Mouse (Mus musculus) layer of hippocampus, postnatal 36 days (tissue): Measurements from ENCODE around the gene Plppr2. TPM values are rescaled to one million over a fixed set of nuclear protein-coding genes. Genes with fewer than 3 reads are reported as not detected.
A peak's percentile ranks its signal among the peaks of the same experiment; 100 is the strongest.

Experiments used
- DNase-seq, 2 experiments: peaks; one replicate each; pipeline ENCODE4 v3.0.0; 2022
- total RNA-seq, 2 experiments: library from RNA; stranded (reverse); gene quantifications; 2 replicates each; pipeline ENCODE4 v1.2.3; 2021

Gene Plppr2
- total RNA-seq, 2 experiments from 2014 or later, result 303 to 315 TPM

DNA sequence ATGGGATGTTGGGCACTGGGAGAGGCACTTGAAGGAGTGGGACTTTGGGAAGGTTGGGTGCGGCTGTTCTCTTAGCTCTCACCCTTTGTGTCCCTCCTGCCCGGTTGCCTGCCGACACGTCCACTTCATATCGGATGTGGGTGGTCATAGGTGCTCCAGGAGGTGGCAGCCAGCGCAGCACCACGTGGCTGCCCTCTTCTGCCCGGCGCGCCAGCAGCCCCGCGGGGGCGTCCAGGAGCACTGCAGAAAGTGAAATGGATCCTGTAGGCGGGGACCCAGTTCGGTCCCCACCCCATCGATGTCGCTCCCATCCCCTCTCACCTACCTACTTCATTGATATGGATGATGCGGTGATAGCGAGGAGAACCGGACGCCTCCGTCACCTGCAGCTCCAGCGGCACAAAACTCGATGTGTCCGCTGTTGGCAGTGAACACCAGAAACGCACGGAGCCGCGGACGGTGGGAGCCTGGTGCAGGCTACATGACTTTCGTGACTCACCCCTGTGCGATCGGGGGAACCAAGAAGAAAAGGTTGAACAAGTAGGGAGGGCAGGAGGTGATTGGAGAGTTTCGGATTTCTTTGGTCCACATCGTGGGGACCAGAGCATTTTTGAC lies 24.6 kb downstream of the Plppr2 start:
- DNase-seq, result no peak

DNA sequence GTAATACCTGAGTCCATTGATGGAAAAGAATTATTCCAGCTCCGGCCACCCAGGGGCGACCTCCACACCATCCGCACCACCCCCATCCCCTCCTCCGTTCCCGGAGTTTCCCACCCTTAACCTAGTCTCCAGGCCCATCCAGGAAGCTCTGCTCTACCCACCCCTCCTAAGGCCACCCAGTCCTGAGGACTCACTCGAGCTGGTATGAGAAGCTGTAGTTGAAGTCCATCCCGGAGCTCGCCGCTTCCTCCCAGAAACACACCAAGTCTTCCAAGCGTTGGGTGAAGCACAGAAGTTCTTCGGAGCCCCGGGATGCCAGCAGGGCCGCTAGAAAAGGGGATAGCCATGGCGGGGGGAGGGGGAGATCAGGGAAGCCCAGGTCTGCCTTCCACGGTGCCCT lies 25.2 kb downstream of the Plppr2 start:
- DNase-seq, result no peak

DNA sequence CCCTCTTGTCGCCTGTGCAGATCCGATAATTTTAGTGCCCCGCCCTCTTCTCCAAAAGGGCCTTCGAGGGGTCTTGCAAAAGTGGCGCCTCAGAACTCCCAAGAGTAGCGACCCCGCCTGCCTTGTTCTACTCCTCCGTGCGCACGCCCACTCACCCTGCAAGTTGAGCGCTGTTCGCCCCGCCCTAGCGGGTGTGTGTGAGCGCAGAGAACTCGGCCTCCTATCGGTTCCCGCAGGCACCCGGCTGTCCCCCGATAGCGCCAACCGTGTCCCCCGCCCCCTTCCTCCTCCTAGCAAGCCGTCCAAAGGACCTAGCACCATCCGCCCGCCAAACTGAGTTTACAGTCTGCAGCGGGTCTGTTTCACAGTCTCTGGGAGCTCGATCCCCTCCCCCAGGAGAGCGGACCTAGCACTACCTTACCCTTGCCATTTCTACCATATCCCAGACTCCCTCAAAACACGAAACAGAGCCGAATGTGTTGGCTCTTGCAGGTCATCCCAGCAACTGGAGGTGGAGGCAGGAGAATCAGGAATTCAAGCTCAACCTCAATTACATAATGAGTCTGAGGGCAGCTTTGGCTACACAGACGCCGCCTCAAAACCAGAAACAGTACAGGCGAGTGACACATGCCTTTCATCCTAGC lies 25.7 kb downstream of the Plppr2 start:
- peak; percentile 77 to 78 for DNase-seq

DNA sequence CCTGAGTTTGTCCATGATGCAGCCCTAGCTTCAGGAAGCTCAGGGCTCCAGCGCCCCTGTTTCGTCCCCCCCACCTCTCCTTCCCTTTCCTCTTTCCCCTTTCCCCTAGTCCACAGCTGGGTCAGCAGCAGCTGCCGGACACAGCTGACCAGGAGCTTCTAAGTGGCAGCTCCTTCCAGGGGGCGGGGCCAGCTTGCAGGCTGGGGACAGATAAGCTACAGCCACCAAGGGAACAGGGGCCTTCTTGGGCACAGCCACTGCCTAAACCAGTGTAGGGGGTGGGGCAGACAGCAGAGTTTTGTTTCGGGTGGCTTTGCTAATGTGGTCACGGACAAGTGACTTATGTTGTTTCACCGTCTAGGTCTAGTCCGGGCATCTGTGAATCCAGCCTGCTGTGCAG lies 26.6 kb downstream of the Plppr2 start, which contains the start of gene Epor:
Gene Epor, minus strand, starts transcription at position 90 of the 400 bp plus-strand sequence.
- DNase-seq, result no peak

DNA sequence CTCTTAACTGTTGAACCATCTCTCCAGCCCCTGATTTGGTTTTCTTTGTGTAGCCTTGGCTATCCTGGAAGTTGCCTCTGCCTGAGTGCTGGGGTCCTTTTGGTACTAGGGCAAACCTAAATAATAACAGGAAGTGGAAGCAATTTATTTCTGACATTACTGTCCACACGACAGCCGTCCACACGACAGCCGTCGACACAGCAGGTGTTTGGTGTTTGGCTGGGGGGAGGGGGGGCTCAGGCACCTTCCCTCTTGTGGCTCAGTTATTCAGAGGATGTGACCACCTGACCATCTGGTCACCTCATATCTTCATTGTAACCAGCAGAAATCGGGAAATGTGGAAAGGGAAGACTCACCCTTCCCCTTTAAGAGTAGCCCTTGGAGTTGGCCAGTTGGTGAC lies 32.0 kb downstream of the Plppr2 start:
- no peak for DNase-seq

DNA sequence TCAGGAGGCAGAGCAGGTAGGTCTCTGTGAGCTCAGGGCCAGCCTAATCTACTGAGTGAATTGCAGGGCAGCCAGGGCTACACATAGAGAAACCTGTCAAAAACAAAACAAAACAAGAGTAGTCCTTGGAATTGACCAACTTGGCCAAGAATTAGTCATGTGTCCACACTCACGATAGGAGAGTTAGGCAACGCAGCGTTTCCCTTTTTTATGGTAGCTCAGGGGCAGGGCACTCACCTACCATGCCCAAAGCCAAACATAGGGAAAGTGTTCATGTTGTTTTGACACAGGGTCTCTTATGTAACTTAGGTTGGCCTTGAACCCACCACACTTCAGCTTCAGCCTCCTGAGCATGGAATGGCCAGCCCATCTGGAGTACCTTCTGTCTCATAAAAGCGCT lies 32.5 kb downstream of the Plppr2 start:
- DNase-seq, result no peak

DNA sequence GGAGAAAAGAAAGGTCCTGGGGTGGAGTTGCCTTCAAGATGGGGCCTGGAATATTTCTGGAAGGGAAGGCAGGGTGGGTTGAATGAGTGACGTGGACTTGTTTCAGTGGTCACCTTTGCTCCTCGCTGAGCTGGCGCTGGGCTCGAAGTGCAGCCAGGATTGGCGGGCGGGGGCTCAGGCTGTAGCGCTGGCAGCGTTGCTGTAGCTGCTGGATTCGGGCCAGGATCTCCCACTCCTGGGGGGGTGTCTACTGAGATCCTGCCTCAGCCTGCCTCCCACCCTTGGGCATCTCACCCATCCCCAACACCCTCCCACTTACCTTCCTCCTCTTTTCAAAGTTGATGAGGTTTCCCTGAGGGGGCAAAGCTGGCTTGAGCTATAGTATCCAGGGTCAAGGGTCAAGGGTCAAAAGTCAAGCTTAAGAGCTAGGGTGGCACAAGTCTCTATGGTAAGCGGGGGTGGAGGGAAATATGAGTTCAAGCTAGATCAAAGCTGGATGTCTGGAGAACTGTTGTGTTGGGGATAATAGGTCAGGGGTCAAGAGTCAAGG lies 39.9 kb downstream of the Plppr2 start:
- no peak for DNase-seq

DNA sequence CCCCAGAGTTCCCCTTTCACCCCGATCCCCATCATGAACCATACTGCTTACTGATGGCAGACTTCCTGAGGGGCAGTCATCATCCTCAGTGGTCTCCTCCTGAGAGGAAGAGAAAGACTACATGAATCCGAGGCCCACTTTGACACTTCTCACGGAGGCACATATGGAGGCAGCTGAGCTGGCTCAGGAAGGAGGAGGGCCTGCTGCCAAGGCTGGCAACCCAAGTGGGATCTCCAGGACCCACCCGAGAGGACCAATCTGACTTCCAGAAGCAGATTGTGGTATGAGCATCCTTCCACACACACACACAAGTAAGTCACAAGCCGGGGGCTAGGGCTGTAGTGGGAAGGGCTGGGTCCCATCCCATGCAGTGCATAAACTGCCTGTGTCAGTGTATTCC lies 40.5 kb downstream of the Plppr2 start:
- no peak for DNase-seq

DNA sequence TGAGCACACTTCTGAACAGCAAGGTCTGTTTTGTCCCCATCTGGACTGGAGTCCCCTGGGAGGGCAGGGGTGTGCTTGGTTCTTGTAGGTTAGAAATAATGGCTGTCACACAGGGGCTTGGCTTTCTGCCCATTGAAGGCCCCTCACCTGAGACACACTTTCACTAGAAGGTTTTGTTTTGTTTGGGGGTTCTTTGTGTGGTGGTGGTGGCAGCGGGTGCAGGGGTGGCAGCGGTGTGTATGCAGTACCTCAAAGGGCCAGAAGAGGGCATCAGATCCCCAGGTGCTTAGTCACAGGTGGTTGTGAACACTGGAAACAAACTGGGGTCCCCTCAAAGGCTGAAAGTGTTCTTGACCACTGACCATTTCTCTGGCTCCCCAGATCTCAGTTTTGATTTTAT lies 41.1 kb downstream of the Plppr2 start:
- no peak for DNase-seq

DNA sequence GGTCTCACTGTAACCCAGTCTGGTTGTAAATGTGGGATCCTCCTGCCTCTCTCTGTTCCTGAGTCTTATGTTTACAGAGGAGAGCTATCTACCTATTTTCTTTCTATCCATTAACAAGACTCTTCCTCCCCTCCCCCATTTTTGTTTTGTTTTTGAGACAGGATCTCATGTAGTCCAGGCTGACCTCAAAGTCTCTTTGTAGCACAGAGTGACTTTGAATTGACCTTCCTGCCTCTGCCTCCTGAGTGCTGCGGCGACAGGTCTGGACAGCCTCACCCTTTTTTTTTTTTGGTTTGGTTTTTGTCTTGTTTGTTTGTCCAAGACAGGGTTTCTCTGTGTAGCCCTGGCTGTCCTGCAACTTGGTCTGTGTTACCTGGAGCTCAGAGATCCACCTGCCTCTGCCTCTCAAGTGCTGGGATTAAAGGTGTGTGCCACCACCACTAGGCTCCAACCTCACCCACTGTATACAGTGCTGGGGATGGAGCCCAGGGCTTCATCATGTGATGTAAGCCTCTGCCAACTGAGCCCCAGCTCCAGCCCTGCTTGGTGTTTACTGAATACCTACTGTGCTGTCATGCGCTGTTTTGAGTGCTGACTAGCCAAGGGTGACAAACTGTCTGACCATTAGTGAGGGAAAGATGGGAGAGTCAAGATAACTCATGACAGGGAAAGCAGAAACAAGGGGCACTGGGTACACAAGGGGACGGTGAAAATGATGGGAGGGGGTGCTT lies 41.7 kb downstream of the Plppr2 start:
- no peak for DNase-seq

DNA sequence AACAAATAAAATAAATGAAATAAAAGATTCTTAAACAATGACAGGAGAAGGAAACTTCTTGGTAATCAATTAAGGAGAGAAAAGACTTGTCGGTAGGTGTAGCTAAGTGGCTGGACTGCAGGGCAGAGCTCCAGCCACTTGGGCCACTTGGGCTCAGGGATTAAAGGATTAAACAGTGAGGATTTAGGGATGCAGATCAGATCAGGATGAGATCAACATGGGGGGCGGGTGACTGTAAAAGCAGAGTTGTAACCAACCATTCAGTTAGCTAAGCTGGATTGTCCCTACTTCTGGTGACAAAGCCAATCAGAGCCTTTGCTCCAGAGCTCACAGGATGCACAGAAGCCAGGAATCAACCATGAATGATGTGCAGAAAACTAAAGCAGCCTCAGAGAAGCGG lies 47.1 kb downstream of the Plppr2 start:
- DNase-seq, result no peak

DNA sequence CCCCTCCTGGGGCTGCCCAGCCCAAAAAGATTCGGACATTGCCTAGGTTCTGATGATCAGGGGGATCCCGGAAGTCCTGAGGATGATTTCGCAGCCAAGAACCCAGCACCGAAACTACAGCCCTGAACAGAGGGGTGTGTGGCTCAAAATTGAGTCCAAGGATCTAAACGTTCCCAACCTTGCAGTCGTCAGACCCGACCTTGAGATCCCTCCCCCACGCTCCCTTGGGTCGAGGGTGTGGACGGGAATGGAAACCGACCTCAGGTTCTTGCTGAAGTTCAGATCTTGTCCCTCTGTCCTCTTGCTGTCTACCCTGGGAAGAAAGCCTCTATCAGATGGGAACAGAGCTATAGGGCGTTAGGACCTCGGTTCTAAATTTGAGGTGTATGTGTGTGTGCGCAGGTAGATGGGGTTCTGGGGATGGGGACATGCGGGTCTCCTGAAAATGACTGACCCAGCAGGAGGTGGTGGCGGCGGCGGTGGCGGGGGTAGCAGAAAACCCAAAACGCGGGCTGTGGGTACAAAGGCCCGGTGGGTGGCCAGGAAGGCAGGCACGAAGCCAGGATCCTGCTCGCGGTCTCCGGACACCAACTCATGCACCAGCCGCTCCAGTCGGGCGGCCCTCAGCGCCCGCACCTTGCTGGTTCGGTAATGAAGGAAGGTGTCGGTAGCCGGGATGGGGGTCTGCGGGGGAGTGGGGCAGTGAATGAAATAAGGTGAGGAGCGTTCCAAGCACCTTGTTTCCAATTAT lies 50.9 kb downstream of the Plppr2 start:
- no peak for DNase-seq

DNA sequence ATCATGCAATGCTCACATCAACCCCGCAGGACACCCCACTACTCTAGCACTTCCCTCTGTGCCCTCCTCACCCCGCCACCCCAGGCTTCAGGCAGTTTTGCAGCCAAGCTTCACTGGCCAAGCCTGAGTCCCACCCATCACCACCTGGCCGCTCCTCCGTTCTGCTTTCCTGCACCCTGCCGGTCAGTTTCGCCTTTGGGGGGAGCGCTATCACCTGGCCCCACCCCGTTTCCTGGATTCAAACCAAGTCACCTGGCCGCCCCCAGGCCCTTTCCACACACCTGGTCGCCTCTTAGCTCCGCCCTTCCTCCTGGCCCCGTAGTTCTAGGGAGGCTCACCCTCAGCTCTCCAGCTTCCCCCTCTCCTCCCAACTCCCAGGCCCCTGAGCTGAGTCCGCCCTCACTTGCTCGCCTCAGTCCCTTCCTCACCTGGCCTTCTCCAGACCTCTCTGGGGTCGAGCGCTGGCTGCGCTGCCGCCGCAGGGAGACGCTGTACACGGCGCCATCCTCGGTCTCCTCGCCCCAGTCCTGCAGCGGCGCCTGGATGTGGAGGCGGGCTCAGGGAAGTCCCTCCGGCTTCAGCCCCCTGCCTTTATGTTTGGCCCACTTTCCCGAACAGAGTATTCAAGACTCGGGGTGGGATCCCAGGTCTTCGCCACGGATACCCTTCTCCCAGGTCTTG lies 51.7 kb downstream of the Plppr2 start:
- no peak for DNase-seq

DNA sequence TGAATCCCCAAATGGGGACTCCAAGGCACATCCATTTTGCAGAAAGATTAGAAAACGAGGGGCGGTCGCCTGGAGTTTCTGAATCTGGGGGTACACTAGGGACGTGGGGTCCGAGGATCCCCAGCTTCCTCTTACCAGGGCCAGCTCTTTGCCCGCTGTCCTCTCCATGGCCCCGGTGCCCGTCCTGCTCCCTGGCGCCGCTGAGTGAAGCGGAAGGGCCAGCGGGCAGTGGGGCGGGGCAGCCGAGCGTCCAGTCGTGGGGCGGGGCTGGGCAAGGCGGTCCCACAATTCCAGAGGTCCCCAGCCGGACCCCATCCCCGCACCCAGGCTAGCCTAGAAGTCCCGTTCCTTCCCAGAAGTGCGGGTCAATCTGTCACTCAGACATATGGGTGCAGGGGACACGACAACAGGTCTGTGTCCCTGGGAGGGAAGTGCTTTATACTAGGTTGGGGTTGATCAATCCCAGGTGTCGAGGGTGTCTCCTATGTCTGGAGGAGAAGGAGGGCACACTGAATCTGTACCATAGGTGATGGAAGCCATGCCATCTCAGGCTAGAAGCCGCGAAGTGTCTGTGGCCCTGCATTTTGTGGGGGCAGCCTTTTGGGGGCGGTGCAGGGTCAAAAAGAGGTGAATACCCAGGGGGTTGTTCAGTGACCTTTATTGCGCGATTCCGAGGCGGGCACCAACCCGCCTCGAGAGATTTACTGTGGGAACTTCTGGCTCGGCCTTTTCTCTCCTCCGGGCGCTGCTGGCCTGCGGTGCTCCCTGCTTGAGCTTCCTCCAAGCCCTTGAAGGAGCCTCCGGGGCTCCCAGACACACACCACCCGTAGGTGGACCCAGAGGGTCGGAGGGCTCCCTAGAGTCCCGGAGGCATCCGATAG lies 52.6 kb downstream of the Plppr2 start, which contains the start of gene Rgl3:
Gene Rgl3, minus strand, starts transcription at position 217 of the 881 bp plus-strand sequence.
- no peak for DNase-seq

DNA sequence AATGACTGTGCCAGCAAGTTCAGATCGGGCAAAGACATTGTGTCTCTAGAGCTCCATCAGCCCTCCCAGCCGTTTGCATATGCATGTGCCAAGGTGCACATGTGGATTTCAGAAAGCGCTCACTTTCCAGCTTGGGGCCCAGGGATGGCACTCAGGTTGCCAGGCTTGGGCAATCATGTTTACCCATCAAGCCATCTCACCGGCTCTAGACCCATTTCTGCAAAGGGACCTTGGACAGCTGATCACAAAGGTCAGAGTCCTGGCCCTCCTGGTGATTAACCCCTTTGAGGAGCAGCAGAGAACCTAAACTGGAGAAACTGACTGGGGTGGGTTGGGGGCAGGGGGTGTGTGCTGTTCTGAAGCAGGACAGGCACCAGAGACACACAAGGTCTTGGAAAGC lies 55.4 kb downstream of the Plppr2 start:
- DNase-seq, result no peak

DNA sequence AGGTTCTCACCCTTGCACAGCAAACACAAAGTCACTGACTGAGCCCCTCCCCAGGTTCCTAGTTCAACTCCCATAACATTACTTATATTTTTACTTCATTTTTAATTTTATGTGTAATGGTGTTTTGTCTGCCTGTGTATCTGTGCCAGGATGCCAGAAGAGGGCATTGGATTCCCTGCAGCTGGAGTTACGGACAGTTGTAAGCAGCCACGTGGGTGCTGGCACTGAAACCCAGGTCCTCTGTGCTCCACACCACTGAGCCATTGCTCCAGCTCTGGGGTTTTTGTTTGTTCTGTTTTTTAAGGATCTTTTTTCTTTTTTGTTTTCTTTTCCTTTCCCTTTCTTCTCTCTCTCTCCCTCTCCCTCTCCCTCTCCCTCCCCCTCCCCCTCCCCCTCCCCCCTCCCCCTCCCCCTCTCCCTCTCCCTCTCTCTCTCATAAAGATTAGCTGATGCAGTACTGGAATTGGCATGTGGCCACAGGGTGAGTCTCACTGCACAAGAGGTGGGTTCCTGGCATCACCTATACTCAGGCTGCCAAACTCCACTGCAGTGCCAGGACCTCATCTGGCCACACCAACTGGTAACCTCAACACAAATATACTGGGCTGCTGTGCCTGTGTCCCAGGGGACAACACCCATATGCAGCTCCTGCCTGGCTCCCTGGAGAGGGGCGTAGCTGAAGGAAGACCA lies 59.5 kb downstream of the Plppr2 start:
- DNase-seq, result no peak
